Mouse (Mus musculus) intestine, embryonic 16.5 days (tissue): ENCODE results near the gene Selenoi. TPM values are rescaled to one million over a fixed set of nuclear protein-coding genes. Genes with fewer than 3 reads are reported as not detected.

Experiments used
- ATAC-seq: fragments of 200-750 bp; cut with Nextera tagmentation; 2 replicates; pipeline ENCODE4 v1.8.0; 2017; ENCODE audit warnings: moderate TSS enrichment, moderate library complexity
- H3K27ac ChIP-seq: fragments of 300-500 bp; sonication (generic); 2 replicates; pipeline ENCODE4 v1.5.1; 2014; ENCODE audit warnings: mild to moderate bottlenecking, low read length
- H3K27me3 ChIP-seq: fragments of 300-500 bp; sonication (generic); replicated peaks from 2 replicates; pipeline ENCODE4 v1.6.1; 2014; ENCODE audit warnings: low read length, control low read depth, mixed read lengths; ENCODE audit not compliant: control insufficient read depth, insufficient read depth
- H3K36me3 ChIP-seq: fragments of 300-500 bp; sonication (generic); 2 replicates; pipeline ENCODE4 v1.6.1; 2014; ENCODE audit warnings: low read length, control low read depth; ENCODE audit not compliant: control insufficient read depth, insufficient read depth
- H3K4me1 ChIP-seq: fragments of 300-500 bp; sonication (generic); 2 replicates; pipeline ENCODE4 v1.6.1; 2014; ENCODE audit warnings: low read length, control low read depth, mixed read lengths; ENCODE audit not compliant: control insufficient read depth, insufficient read depth
- H3K4me2 ChIP-seq: fragments of 300-500 bp; sonication (generic); 2 replicates; pipeline ENCODE4 v1.6.1; 2014; ENCODE audit warnings: low read depth, low read length, control low read depth
- H3K4me3 ChIP-seq: fragments of 300-500 bp; sonication (generic); 2 replicates; pipeline ENCODE4 v1.5.1; 2014; ENCODE audit warnings: mild to moderate bottlenecking, low read length
- H3K9ac ChIP-seq: fragments of 300-500 bp; sonication (generic); 2 replicates; pipeline ENCODE4 v1.6.1; 2014; ENCODE audit warnings: low read depth, low read length
- H3K9me3 ChIP-seq: fragments of 300-500 bp; sonication (generic); 2 replicates; pipeline ENCODE4 v1.6.1; 2016; ENCODE audit warnings: low read length, control low read depth; ENCODE audit not compliant: control insufficient read depth
- WGBS: fragments of 180-500 bp; shearing (Covaris S2); extraction: QIAGEN DNeasy Blood & Tissue Kit; methylation state at CpG from one replicate; pipeline ENCODE4 v1.1.7; 2014; 5-methylcytosine and 5-hydroxymethylcytosine counted together
- polyA plus RNA-seq: library from polyadenylated mRNA; unstranded; fragments of >200 nt; fragmentation: Nextera tagmentation; extraction: Ambion mirVana; gene quantifications from 2 replicates; pipeline ENCODE4 v1.2.1, GENCODE M21; 2015

Selenoi gene
- polyA plus RNA-seq, 1 experiment from 2014 or later, result 52.2 TPM

DNA sequence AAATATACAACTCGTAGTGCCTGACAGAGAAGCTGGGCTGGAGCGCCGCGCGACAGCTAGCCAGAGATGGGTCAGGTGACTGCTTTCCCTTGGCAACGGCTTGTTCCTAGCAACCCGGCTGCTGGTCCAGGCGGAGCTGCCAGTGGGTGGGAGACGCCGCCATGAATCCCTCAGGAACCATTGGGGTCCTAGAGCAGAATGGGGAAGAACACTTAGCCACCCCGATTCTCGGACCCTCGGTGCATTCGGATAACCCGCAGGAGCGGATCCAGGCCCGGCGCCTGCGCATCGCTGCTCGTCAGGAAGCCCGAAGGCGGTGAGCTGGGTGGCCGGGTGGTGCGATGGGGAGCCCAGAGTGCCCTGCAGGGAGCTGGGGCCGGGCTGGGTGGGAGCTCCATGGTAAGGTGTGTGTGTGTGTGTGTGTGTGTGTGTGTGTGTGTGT lies 48.9 kb downstream of the Selenoi start, which contains the start of gene Drc1:
Drc1 (plus strand) TSS at position 98 of the 442 bp plus-strand sequence.
- Histone ChIP-seq H3K9ac (peak within 1 kb of the TSS; percentile 47), H3K27me3 (no peaks in the 10 kb centered on the region), H3K4me2 (peak within 1 kb of the TSS; percentile 58), H3K4me1 (peaks cover 4% of the 10 kb centered on the region; the same call in 1 of the 2 replicates), H3K4me3 (peak within 1 kb of the TSS; percentile 41), H3K36me3 (no peaks in the 10 kb centered on the region), H3K9me3 (no peaks in the 10 kb centered on the region), H3K27ac (no peak within 1 kb of the TSS)
- peak; percentile 61 for ATAC-seq
- 4% methylated on average over 25 of the region's 26 CpGs for WGBS

DNA sequence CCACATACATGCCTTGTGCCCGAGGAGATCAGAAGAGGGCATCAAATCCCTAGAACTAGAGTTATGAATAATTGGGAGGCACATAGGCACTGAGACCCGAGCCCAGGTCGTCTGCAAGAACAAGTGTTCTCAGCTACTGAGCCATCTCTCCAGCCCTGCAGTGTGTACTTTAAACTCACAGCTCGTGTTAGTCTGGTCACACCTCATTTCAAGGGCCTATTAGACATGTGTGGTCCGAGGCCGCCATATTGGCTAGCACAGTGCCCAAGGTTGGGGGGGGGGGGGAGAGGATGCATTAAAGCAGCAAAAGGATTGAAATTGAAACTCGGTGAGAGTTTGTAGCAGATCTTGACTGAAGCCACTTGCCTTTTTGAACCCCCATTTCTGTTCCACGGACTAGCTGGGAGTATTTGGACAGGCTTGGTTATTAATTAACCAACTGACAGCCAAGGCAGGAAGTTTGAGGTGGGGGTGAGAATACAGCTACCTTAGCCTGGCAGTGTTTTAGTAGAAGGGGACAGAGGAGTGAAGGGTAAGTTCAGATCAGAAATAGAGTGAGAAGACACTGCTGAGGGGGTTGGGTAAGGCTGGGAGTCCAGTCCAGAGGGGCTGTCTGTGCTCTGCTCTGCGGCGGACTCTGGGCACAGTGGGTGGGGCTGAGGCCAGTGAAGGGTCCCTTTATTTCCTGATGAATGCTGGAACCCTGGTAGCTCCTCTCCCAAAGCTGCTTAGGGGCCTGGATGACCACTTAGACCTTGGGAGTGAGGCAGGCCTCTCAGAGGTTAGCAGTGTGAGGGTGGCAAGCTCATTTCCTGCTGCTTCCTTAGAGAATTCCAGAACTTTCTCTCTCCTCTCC lies 53.8 kb downstream of the Selenoi start:
- H3K27me3 ChIP-seq, result no peaks in the 10 kb centered on the region
- WGBS, result 55% methylated on average over 10 of the region's 10 CpGs
- H3K4me3 ChIP-seq, result no peak overlapping the region
- peak overlapping the region; percentile 23; the same call in 1 of the 2 replicates for H3K4me2 ChIP-seq
- H3K4me1 ChIP-seq, result peaks cover 7% of the 10 kb centered on the region; the same call in 1 of the 2 replicates
- peak overlapping the region; percentile 77 for H3K27ac ChIP-seq
- ATAC-seq, result peak; percentile 58
- H3K9ac ChIP-seq, result peak overlapping the region; percentile 34; the same call in 1 of the 2 replicates
- no peaks in the 10 kb centered on the region for H3K36me3 ChIP-seq
- H3K9me3 ChIP-seq, result no peaks in the 10 kb centered on the region

DNA sequence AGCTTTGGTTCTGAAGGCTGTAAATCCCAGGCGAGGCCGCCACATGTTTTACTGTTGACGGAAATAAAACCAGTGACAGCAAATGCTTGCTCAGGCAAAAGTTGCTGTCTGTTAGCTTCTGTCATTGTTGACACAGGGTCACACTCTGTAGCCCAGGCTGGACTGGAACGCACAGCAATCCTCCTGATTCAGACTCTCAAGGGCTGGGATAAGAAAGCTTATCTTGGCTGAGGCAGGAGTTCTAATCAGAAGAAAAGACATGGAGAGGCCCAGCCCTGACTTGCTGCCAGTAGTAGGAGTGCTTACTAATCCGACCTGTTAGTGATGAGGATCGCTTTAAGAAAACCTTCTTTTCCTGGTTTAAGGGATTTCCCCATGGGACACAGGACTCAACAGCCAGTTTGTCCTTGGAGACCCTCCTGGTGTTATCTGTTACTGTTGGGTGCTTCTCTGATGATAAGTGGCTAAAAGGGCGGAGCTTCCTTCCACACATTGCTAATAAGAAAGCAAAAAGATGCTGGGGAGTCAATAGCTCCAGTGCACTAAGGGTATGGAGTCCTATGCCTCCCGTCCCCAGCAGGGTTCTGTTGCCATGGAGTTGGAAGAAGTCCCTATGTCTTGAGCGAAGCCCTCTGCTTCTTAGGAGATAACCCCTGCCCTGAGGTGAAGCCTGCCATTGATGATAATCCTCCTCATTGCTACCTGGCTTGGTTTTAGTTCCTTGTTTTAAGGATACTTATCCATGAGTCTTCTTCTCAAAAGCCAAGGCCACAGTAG lies 54.9 kb downstream of the Selenoi start:
- peak overlapping the region; percentile 77 for H3K27ac ChIP-seq
- no peaks in the 10 kb centered on the region for H3K36me3 ChIP-seq
- no peak overlapping the region for H3K4me3 ChIP-seq
- H3K4me2 ChIP-seq, result no peak overlapping the region
- ATAC-seq, result peak; percentile 86
- WGBS, result 60% methylated on average over 9 of the region's 9 CpGs
- H3K9ac ChIP-seq, result no peak overlapping the region
- H3K4me1 ChIP-seq, result peaks cover 7% of the 10 kb centered on the region; the same call in 1 of the 2 replicates
- H3K27me3 ChIP-seq, result no peaks in the 10 kb centered on the region
- H3K9me3 ChIP-seq, result no peaks in the 10 kb centered on the region

Other genes starting within 250 kb of the Selenoi start
- 0.16 and 0.18 TPM in 2 replicates for gene Il6, start 219.5 kb upstream of the Selenoi start, polyA plus RNA-seq
- 224 and 260 TPM in 2 replicates for gene Tyms, start 159.0 kb upstream of the Selenoi start, polyA plus RNA-seq
- gene Garem2, start 127.4 kb upstream of the Selenoi start, polyA plus RNA-seq, result 0.40 and 0.56 TPM in 2 replicates
- not detected in 2 replicates for gene 3110082J24Rik, start 126.5 kb upstream of the Selenoi start, polyA plus RNA-seq
- gene Hadha, start 77.4 kb upstream of the Selenoi start, polyA plus RNA-seq, result 232 and 255 TPM in 2 replicates
- gene Hadhb, start 77.3 kb upstream of the Selenoi start, polyA plus RNA-seq, result 340 and 367 TPM in 2 replicates
- 0.15 and 0.29 TPM in 2 replicates for gene Adgrf3, start 26.9 kb upstream of the Selenoi start, polyA plus RNA-seq
- 1.2 and 1.8 TPM in 2 replicates for gene Drc1, start 48.8 kb downstream of the Selenoi start, polyA plus RNA-seq
- gene Otof, start 229.4 kb downstream of the Selenoi start, polyA plus RNA-seq, result 0.53 and 0.60 TPM in 2 replicates
- not detected in 2 replicates for gene 1700001C02Rik, start 233.5 kb downstream of the Selenoi start, polyA plus RNA-seq